Mouse (Mus musculus): Measurements from ENCODE around the gene Tppp3.

DNA sequence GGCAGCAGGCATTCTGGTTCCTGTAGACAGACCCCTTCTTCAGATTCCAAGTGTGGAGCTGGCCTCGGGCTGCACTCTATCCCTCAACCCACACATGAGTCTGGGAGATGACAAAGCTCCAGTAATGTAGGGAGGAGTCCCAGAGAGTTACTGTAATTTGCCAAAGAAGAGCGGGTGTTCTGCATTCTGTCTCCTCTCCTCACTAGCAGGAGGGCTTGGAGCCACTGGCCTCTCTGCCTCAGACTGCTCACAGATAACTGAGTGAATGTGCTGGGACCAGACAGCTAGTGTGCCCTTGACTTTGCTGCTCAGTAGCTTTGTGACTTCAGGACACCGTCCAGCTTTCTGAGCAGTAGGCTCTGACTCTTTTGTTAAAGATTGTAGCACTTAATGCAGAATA, 6.5 kb upstream of the Tppp3 start:
- no peak for TF ChIP-seq POLR2A (IDR thresholded peaks at IDR 0.05; ENCODE audit: control insufficient read depth, low read depth, low read length)
- TF ChIP-seq CTCF (IDR thresholded peaks at IDR 0.05; ENCODE audit: control insufficient read depth, insufficient read depth, insufficient replicate concordance, low read depth, low read length): no peak

Data from testis, adult 2 months (tissue).